Mouse (Mus musculus) heart, postnatal 10 days (tissue): ENCODE results near the gene Tmem80. TPM values are rescaled to one million over a fixed set of nuclear protein-coding genes. Genes with fewer than 3 reads are reported as not detected.

Source experiments
- DNase-seq, 2 experiments: peaks; one replicate each; pipeline ENCODE4 v3.0.0; 2021
- intact Hi-C: fragments of 180-260 bp; cut with DNase I; formaldehyde crosslinking; loops from one replicate; pipeline ENCODE4 v1.15.1; 2025
- total RNA-seq, 2 experiments: library from RNA; stranded (reverse); gene quantifications; 2 replicates each; pipeline ENCODE4 v1.2.3; 2021

The Tmem80 gene
- total RNA-seq, 2 experiments from 2014 or later, result 13.5 to 14.7 TPM

- no peak for DNase-seq
- intact Hi-C loops, result no loop called here
Observed at GRCm38 (mm10) chr7:141319446-141319845, 8.1 kb upstream of the Tmem80 start.

DNA sequence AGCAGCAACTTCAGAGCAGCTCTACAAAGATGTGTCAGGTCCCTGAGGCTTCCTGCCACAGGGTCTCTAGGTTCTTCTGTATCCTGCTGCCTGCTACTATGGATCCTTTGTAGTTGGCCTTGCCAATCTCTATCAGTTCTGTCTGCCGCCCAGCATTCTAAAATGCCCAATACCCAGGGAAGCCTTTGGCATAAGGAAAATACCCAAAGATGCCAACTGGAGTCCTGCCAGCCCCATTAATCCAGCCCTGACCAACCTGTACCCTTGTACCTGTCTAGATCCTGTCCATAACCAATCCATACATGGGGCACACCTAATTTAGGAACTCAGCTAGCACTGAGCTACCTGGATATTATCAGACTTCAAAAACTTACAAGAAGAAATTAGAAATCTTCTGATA lies 2.9 kb upstream of the Tmem80 start:
- DNase-seq, result no peak
- intact Hi-C loops, result loop anchor here (5.0 kb wide), 1 partner anchor 68 kb away; the partner anchor contains the start of gene Taldo1

- intact Hi-C loops, result loop anchor here (5.0 kb wide), 1 partner anchor 66 kb away; the partner anchor contains the start of gene Taldo1
Observed at GRCm38 (mm10) chr7:141326546-141327446, 743 bp upstream of the Tmem80 start.

GRCm38 (mm10) chr7:141328373-141328990 lies 943 bp downstream of the Tmem80 start:
- intact Hi-C loops, result loop anchor here (5.0 kb wide), 1 partner anchor 64 kb away; the partner anchor contains the start of gene Taldo1
- no peak for DNase-seq

More at GRCm38 (mm10) chr7:141326546-141327446, 743 bp upstream of the Tmem80 start:
- no peak for DNase-seq

GRCm38 (mm10) chr7:141330706-141331105 lies 3.2 kb downstream of the Tmem80 start:
- intact Hi-C loops, result no loop called here
- no peak for DNase-seq

DNA sequence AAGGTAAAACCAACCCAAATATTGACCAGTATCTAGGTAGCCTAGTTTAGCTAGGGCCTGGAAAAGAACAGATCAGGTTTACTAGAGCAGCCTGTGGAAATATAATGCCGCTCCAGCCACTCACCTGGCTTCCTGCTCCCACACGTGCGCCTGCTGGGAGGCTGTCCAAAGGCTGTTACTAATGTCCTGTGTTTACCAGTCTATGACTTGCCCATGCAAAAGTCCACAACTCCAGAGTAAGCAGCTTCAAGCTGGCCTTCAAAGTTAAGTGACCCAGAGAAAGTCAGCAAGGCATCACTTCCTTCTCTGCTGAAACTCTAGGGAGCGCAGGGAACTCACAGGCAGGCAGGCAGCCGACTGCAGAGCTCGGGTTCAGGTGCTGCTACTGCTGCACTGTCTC lies 4.5 kb downstream of the Tmem80 start:
- intact Hi-C loops, result no loop called here
- DNase-seq, result no peak

DNA sequence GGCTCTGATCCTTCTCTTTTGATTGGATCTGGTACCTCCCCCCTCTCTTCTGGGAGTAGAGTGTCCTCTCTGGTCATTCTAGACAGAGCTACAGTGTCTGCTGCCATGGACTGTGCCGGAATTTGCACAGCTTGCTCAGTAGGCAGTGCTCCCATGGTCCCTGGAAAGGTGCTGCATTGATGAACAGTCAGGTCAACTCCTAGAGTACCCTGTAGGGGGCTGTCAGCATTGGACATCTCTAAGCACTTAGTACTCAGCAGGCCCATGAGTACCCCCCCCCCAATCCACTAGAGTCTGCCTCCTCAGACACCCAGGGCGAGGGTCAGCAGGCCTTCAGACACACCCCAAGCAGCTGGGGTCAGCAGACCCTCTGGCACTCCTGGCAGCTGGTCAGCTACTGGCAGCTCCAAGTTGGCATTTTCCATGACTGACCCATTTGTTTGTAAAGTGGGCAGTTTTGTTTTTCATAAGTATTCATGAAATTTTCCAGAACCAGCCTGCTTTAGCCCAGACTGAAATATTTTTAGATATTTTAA lies 7.6 kb downstream of the Tmem80 start:
- intact Hi-C loops, result no loop called here

GRCm38 (mm10) chr7:141335682-141336081 lies 8.1 kb downstream of the Tmem80 start:
- intact Hi-C loops, result no loop called here
- DNase-seq, result no peak

More for the DNA sequence above, 7.6 kb downstream of the Tmem80 start:
- DNase-seq, result no peak

DNA sequence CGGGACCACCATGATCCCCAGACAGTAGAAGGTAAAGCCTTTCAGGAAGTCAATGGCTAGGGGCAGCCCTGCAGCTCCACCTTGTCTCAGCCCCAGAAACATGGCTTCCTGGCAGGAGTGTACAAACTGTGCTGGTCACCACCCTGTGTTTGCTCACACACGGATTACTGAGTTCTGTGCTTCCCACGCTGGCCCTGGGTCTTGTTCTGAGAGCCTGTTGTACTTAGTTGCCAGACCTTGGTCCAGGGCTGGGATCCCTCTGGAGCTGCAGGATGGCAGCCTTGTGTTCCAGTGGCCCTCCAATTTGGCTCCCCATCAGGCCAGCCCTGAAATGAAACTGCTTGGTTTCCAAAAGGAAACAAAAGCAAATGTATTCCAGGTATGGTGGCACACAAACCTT lies 8.8 kb downstream of the Tmem80 start:
- no peak for DNase-seq
- intact Hi-C loops, result no loop called here

- intact Hi-C loops, result no loop called here
- no peak for DNase-seq
Observed at GRCm38 (mm10) chr7:141337716-141338416, 10.3 kb downstream of the Tmem80 start.

GRCm38 (mm10) chr7:141338576-141339131 lies 11.1 kb downstream of the Tmem80 start, which contains the start of gene Eps8l2:
Gene Eps8l2, plus strand, starts transcription at chr7:141338880.
- intact Hi-C loops, result no loop called here
- peak; percentile 30 to 34 for DNase-seq

- no peak for DNase-seq
- intact Hi-C loops, result no loop called here
Observed at GRCm38 (mm10) chr7:141339215-141339920, 11.8 kb downstream of the Tmem80 start.

DNA sequence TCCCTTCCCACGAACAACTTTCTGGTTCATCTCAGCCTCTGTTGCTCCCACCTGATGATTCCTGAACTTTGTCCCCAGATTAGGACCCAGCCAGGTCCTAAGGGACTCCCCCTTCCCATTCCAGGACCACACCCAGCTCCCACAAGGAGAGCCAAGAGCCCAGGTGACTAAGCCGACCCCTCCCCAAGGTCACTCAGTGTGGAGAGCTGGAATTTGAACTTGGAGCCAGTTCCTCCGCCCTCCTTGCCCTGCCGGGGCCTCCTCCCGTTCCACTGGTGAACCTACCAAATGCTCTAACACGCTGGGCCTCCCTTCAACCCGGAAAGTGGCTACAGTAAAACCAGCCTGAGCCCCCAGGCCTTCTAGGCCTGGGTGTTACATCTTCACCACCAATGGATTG lies 12.5 kb downstream of the Tmem80 start:
- intact Hi-C loops, result no loop called here
- DNase-seq, result no peak

DNA sequence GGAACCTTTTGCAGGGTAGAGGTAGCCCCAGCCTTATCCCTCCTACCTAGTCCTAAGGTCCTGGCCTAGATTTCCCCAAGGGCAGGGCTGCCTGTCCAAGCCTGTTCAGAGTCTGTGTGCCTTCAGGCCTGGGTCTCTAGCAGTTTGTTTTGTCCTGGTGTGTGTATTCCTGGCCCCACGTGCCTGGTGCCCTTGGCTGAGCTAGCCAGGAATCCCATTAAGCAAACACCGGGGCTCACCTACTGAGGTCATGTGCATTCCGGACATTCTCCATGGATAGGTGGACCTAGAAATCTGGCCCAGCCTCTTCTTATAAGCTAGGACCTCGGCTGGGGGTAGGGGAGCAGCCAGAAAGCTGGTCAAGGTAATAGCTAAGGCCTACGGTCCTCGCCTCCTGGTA lies 12.9 kb downstream of the Tmem80 start:
- intact Hi-C loops, result no loop called here
- DNase-seq, result no peak

DNA sequence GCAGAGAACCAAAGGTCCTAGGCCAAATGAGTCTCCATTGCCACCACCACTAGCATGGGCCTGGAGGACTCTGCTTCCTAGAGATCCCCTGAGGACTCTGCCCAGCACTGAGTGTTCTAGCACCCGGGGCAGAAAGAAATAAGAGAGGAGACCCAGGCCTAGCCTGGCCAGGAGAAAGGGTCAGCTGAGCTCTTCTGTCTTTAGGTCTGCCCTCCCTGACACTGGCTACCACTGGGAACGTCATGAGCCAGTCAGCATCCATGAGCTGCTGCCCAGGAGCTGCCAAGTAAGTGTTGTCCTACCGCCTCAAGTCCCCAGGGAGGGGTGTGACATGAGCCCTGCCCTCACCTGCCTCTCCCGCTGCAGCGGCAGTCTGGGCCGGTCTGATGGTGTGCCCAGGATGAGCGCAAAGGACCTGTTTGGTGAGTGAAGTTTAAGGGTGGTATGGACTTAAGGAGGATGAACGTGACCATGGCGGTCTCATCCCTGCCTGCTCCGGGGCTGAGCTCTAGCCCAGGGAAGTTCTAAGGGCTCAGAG lies 14.2 kb downstream of the Tmem80 start:
- no peak for DNase-seq
- intact Hi-C loops, result no loop called here

DNA sequence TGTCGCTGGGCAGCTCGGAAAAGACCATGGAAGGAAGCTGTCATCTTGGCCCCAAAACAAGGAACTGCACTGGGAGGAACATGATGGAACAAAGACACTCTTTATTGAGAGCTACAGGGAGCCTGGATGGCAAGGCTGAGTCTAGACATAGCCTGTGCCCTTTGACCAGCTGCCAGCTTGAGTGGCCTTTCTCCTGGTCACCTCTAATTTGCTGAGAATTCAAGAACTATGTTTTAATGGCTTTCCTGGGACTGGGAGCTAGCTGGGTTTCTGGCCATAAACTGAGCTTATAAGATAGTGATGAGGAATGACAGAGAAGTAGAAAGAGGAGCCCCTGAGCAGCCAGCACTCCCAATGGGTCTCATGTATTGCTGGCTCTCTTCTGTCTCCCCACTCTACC lies 15.7 kb downstream of the Tmem80 start:
- DNase-seq, result no peak
- intact Hi-C loops, result no loop called here

DNA sequence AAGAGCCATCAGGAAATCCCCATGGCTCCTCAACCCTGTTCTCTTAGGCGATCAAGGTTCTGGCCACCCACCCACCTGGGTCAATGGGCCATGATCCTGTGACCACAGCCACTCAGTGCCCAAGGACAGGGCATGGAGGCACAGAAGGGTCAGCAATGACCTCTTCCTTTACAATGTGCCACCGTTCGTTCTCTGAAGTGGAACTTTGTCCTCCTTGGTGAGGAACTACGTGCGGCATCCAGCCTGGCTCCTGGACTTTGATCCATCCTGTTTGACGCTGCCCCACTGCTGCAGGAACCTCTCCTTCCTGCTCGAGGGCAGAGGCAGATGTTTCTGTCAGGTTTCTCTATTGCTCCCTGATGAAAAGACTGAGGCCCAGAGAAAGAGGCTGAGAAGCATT lies 16.2 kb downstream of the Tmem80 start:
- intact Hi-C loops, result no loop called here
- DNase-seq, result no peak

DNA sequence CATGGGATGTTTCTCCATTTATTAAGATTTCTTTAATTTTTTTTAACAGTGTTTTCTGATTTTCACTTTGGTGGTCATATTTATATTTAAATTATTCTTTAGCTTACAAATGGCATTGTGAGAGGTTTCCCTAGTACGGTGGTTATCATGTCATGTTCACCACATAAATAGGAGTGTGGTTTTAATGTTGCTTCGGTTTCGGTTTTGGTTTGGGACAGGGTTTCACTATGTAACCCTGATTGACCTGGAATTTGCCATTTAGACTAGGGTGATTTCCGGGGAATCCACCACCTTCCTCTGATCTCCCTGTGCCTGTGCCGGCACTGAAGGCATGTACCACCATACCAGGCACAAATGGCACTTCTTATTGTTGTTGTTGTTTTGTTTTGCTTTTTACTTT lies 17.2 kb downstream of the Tmem80 start:
- intact Hi-C loops, result no loop called here
- no peak for DNase-seq

DNA sequence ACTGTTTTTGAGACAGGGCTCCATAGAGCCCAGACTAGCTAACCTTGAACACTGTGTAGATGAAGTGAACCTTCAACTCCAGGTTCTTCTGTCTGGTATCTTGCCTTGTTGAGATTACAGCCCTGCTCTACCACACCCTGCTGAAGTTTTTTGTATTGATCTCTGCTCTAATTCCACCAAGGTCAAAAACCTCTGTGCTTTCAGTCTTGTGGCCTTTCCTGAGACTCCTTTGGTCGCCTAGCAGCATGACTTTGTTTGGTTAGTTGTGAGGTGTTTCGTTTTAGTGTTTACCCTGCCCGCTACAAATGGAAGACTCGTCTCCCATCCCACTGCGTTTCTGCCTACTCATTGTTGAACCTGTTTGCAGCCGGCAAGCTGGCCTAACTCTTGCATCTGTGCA lies 23.5 kb downstream of the Tmem80 start:
- intact Hi-C loops, result no loop called here
- no peak for DNase-seq

GRCm38 (mm10) chr7:141355051-141355450 lies 27.5 kb downstream of the Tmem80 start:
- intact Hi-C loops, result no loop called here
- DNase-seq, result no peak
